In the genomic region with DNA sequence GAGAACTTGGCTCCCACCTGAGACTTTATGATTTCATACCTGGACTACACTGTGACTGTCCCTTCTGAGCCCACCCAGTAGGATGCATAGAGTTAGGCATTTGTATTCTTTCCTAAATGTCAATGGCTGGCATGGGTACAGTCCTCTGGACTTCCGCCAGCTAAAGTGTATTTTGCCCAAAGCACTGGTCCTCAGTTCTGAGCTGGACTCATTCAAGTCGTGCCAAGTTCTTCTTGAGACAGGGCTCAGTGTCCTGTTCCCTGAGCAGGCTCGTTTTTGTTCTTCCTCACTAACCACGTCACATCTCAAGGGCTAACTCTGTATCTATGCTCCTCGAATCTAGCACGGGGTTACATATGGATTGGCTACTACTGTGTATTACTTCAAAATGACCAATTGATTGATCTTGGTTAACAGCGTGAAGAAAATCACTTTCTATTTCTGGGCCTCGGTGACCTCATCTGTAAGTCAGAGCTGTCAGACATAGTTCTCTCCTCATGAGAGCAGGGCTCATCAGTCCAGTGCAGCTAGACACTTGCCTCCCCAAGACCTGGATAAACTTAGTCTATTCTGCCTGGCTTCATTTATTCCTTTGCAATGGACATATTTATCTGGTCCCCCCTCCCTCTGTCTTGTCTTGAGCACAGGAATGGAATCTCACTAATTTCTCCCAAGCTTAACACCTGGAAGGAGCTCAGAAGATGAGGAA, we compare ENCODE assay signal across 10 mouse cellular contexts.
DNase-seq lines count a peak whose midpoint lies in the region; ATAC-seq and TF ChIP-seq lines count a peak whose summit lies in the region.
"Had no signal": no experiment of that assay in that cellular context is flagged by ENCODE, and none has a peak within 500 bp of the region (broad histone marks: within the 10 kb centered on the region; RNA-seq: fewer than 3 reads in every experiment).

No protein-coding gene starts in this region.

- 54% methylated on average over 8 of the region's 8 CpGs for WGBS in hindbrain, postnatal 0 days
- WGBS in hindbrain, embryonic 12.5 days: 89% methylated on average over 8 of the region's 8 CpGs
- 78% methylated on average over 8 of the region's 8 CpGs for WGBS in neural tube, embryonic 14.5 days
- WGBS in neural tube, embryonic 15.5 days: 70% methylated on average over 8 of the region's 8 CpGs

- H3K4me3 ChIP-seq in hindbrain, postnatal 0 days (ENCODE audit: low read length): no peak overlapping the region
- H3K4me3 ChIP-seq in hindbrain, embryonic 12.5 days: no peak overlapping the region
- H3K4me3 ChIP-seq in neural tube, embryonic 14.5 days (ENCODE audit: low read depth, low read length): no peak overlapping the region
- H3K4me3 ChIP-seq in cortical plate, adult 2 months (ENCODE audit: insufficient read depth, low read length): no peak overlapping the region
- H3K4me3 ChIP-seq in neural tube, embryonic 15.5 days (replicated peaks): no peak overlapping the region

- TF ChIP-seq CTCF in hindbrain, postnatal 0 days (IDR thresholded peaks at IDR 0.05; ENCODE audit: low read depth): no peak
- TF ChIP-seq CTCF in cortical plate, adult 2 months (IDR thresholded peaks at IDR 0.05; ENCODE audit: extremely low read depth, insufficient read depth, low read length): no peak

- H3K27me3 ChIP-seq in hindbrain, postnatal 0 days (ENCODE audit: insufficient read depth, low read length): no peaks in the 10 kb centered on the region
- H3K27me3 ChIP-seq in hindbrain, embryonic 12.5 days: no peaks in the 10 kb centered on the region
- no peaks in the 10 kb centered on the region for H3K27me3 ChIP-seq in neural tube, embryonic 14.5 days (ENCODE audit: control insufficient read depth, insufficient read depth, low read length)
- no peaks in the 10 kb centered on the region for H3K27me3 ChIP-seq in neural tube, embryonic 15.5 days (replicated peaks)

- DNase-seq in hindbrain, postnatal 0 days (ENCODE audit: low spot score): peak; percentile 79
- no peak for DNase-seq in neural tube, embryonic 10.5 days (ENCODE audit: extremely low spot score, low spot score)
- DNase-seq in adrenal gland, postnatal 14 days: no peak

- ATAC-seq in hindbrain, postnatal 0 days: peak; percentile 82
- no peak for ATAC-seq in hindbrain, embryonic 12.5 days (ENCODE audit: low FRiP score)
- ATAC-seq in neural tube, embryonic 14.5 days (ENCODE audit: low read depth): peak; percentile 60; the same call in 1 of the 2 replicates
- ATAC-seq in neural tube, embryonic 15.5 days (ENCODE audit: low FRiP score): 0 out of 2 replicates have a peak, but pooled peaks have one; percentile 65
- ATAC-seq in megakaryocyte progenitor cell, adult 5-6 weeks (replicated peaks; ENCODE audit: poor library complexity): no peak
- ATAC-seq: CD4-positive, CD25-positive, alpha-beta regulatory T cell, adult 4 months; inflammation-experienced regulatory T-cells, adult 6 months had no signal

- H3K36me3 ChIP-seq in hindbrain, postnatal 0 days (ENCODE audit: insufficient read depth, low read length): no peaks in the 10 kb centered on the region
- H3K36me3 ChIP-seq in hindbrain, embryonic 12.5 days: no peaks in the 10 kb centered on the region
- no peaks in the 10 kb centered on the region for H3K36me3 ChIP-seq in neural tube, embryonic 14.5 days (ENCODE audit: control insufficient read depth, insufficient read depth, low read length)
- no peaks in the 10 kb centered on the region for H3K36me3 ChIP-seq in neural tube, embryonic 15.5 days

- H3K9ac ChIP-seq in hindbrain, postnatal 0 days (replicated peaks; ENCODE audit: low read length): no peak overlapping the region
- no peak overlapping the region for H3K9ac ChIP-seq in hindbrain, embryonic 12.5 days
- H3K9ac ChIP-seq in neural tube, embryonic 14.5 days (replicated peaks; ENCODE audit: low read depth, low read length): no peak overlapping the region
- no peak overlapping the region for H3K9ac ChIP-seq in neural tube, embryonic 15.5 days (replicated peaks)

- H3K4me2 ChIP-seq in hindbrain, postnatal 0 days (ENCODE audit: low read depth, low read length): no peak overlapping the region
- no peak overlapping the region for H3K4me2 ChIP-seq in hindbrain, embryonic 12.5 days (replicated peaks)
- no peak overlapping the region for H3K4me2 ChIP-seq in neural tube, embryonic 14.5 days (ENCODE audit: low read depth, low read length)
- H3K4me2 ChIP-seq in neural tube, embryonic 15.5 days: no peak overlapping the region

- peaks cover 6% of the 10 kb centered on the region for H3K4me1 ChIP-seq in hindbrain, postnatal 0 days (ENCODE audit: insufficient read depth, low read length)
- peaks cover 6% of the 10 kb centered on the region; the same call in 1 of the 2 replicates for H3K4me1 ChIP-seq in hindbrain, embryonic 12.5 days
- no peaks in the 10 kb centered on the region for H3K4me1 ChIP-seq in neural tube, embryonic 14.5 days (ENCODE audit: control insufficient read depth, insufficient read depth, low read length)
- peaks cover 5% of the 10 kb centered on the region for H3K4me1 ChIP-seq in cortical plate, adult 2 months (ENCODE audit: control insufficient read depth, insufficient read depth, low read length)
- no peaks in the 10 kb centered on the region for H3K4me1 ChIP-seq in neural tube, embryonic 15.5 days

- no peaks in the 10 kb centered on the region for H3K9me3 ChIP-seq in hindbrain, postnatal 0 days (ENCODE audit: low read length)
- no peaks in the 10 kb centered on the region for H3K9me3 ChIP-seq in hindbrain, embryonic 12.5 days (replicated peaks)
- no peaks in the 10 kb centered on the region for H3K9me3 ChIP-seq in neural tube, embryonic 14.5 days (ENCODE audit: control insufficient read depth, low read length)
- no peaks in the 10 kb centered on the region for H3K9me3 ChIP-seq in neural tube, embryonic 15.5 days (replicated peaks)

- TF ChIP-seq POLR2A in cortical plate, adult 2 months (IDR thresholded peaks at IDR 0.05; ENCODE audit: extremely low read depth, insufficient read depth, low read length): no peak

- peak overlapping the region; percentile 37; the same call in 1 of the 2 replicates for H3K27ac ChIP-seq in hindbrain, postnatal 0 days
- H3K27ac ChIP-seq in hindbrain, embryonic 12.5 days: no peak overlapping the region
- H3K27ac ChIP-seq in neural tube, embryonic 14.5 days (ENCODE audit: low read depth, low read length): no peak overlapping the region
- H3K27ac ChIP-seq in cortical plate, adult 2 months (ENCODE audit: insufficient read depth, low read length): peak overlapping the region; percentile 65
- H3K27ac ChIP-seq in neural tube, embryonic 15.5 days (replicated peaks): 0 out of 2 replicates have a peak overlapping the region, but pooled peaks have one; percentile 37

Comparison
In these comparisons a context has a peak if more than half of its experiments do, and no peak if none do; other contexts are left out.
1. ATAC-seq: peak in hindbrain, postnatal 0 days (single experiment), neural tube, embryonic 14.5 days (single experiment) and neural tube, embryonic 15.5 days (single experiment); none in hindbrain, embryonic 12.5 days (single experiment) and megakaryocyte progenitor cell, adult 5-6 weeks (single experiment).
2. H3K27ac ChIP-seq: peak in hindbrain, postnatal 0 days (single experiment), cortical plate, adult 2 months (single experiment) and neural tube, embryonic 15.5 days (single experiment); none in hindbrain, embryonic 12.5 days (single experiment) and neural tube, embryonic 14.5 days (single experiment).